11 mouse cellular contexts compared by ENCODE assay signal in genomic region chr7:121899940-121900339, GRCm38 (mm10). TPM values are rescaled to one million over a fixed set of nuclear protein-coding genes. Genes with fewer than 3 reads are reported as not detected.
DNase-seq lines count a peak whose midpoint lies in the region; ATAC-seq lines count a peak whose summit lies in the region.
"Had no signal": no experiment of that assay in that cellular context is flagged by ENCODE, and none has a peak within 500 bp of the region (broad histone marks: within the 10 kb centered on the region; RNA-seq: fewer than 3 reads in every experiment).

No protein-coding gene starts in this region.

- H3K27ac ChIP-seq in kidney, embryonic 14.5 days (ENCODE audit: low read depth, low read length) = no peak overlapping the region
- H3K27ac ChIP-seq in embryonic facial prominence, embryonic 13.5 days = no peak overlapping the region
- H3K27ac ChIP-seq in hindbrain, embryonic 14.5 days = no peak overlapping the region

- no peak overlapping the region for H3K9ac ChIP-seq in kidney, embryonic 14.5 days (ENCODE audit: low read depth, low read length)
- H3K9ac ChIP-seq in embryonic facial prominence, embryonic 13.5 days = no peak overlapping the region
- H3K9ac ChIP-seq in hindbrain, embryonic 14.5 days = no peak overlapping the region
- H3K9ac ChIP-seq: liver, postnatal 0 days had no signal

- H3K4me3 ChIP-seq in kidney, embryonic 14.5 days (ENCODE audit: low read length) = no peak overlapping the region
- no peak overlapping the region for H3K4me3 ChIP-seq in embryonic facial prominence, embryonic 13.5 days
- H3K4me3 ChIP-seq in hindbrain, embryonic 14.5 days (replicated peaks; ENCODE audit: low read length) = no peak overlapping the region

- H3K27me3 ChIP-seq in kidney, embryonic 14.5 days (ENCODE audit: control insufficient read depth, insufficient read depth, low read length) = peaks cover 4% of the 10 kb centered on the region; the same call in 1 of the 2 replicates
- H3K27me3 ChIP-seq in embryonic facial prominence, embryonic 13.5 days = 0 out of 2 replicates have a peak, but pooled peaks cover 5% of the 10 kb centered on the region
- no peaks in the 10 kb centered on the region for H3K27me3 ChIP-seq in hindbrain, embryonic 14.5 days (ENCODE audit: control insufficient read depth, insufficient read depth, low read length)

- no peaks in the 10 kb centered on the region for H3K9me3 ChIP-seq in kidney, embryonic 14.5 days (ENCODE audit: control insufficient read depth, low read length)
- H3K9me3 ChIP-seq in embryonic facial prominence, embryonic 13.5 days = no peaks in the 10 kb centered on the region
- H3K9me3 ChIP-seq in hindbrain, embryonic 14.5 days (ENCODE audit: control insufficient read depth, low read length) = no peaks in the 10 kb centered on the region
- H3K9me3 ChIP-seq: G1E had no signal

- no peak for DNase-seq in kidney, postnatal 25 days
- DNase-seq in hindbrain, embryonic 14.5 days (ENCODE audit: low spot score) = no peak
- peak; percentile 30 for DNase-seq in neural tube, embryonic 10.5 days (ENCODE audit: extremely low spot score, low spot score)
- no peak for DNase-seq in urinary bladder, postnatal 25 days (ENCODE audit: low spot score)
- no peak for DNase-seq in adrenal gland, adult 18-20 months (ENCODE audit: low spot score in 2 of 2)
- DNase-seq in layer of hippocampus, adult 8-10 months (ENCODE audit: low spot score in 2 of 2) = no peak
- DNase-seq: thymus, adult 18-20 months had no signal

- H3K4me2 ChIP-seq in kidney, embryonic 14.5 days (replicated peaks; ENCODE audit: low read depth, low read length) = peak overlapping the region; percentile 13; the same call in 1 of the 2 replicates
- H3K4me2 ChIP-seq in embryonic facial prominence, embryonic 13.5 days = peak overlapping the region; percentile 44
- H3K4me2 ChIP-seq in hindbrain, embryonic 14.5 days (replicated peaks) = peak overlapping the region; percentile 33

- H3K4me1 ChIP-seq in kidney, embryonic 14.5 days (ENCODE audit: control insufficient read depth, insufficient read depth, low read length) = no peaks in the 10 kb centered on the region
- H3K4me1 ChIP-seq in embryonic facial prominence, embryonic 13.5 days = 0 out of 2 replicates have a peak, but pooled peaks cover 4% of the 10 kb centered on the region
- H3K4me1 ChIP-seq in hindbrain, embryonic 14.5 days (replicated peaks; ENCODE audit: control insufficient read depth, insufficient read depth, low read length) = no peaks in the 10 kb centered on the region

- ATAC-seq in kidney, embryonic 14.5 days (ENCODE audit: low FRiP score, low TSS enrichment) = no peak
- ATAC-seq in embryonic facial prominence, embryonic 13.5 days (ENCODE audit: insufficient number of reproducible peaks, insufficient read depth, low FRiP score, low TSS enrichment, low read depth) = no peak
- no peak for ATAC-seq in hindbrain, embryonic 14.5 days (ENCODE audit: low FRiP score)
- ATAC-seq: liver, postnatal 0 days had no signal

- H3K36me3 ChIP-seq in kidney, embryonic 14.5 days (ENCODE audit: control insufficient read depth, insufficient read depth, low read length) = no peaks in the 10 kb centered on the region
- no peaks in the 10 kb centered on the region for H3K36me3 ChIP-seq in embryonic facial prominence, embryonic 13.5 days
- no peaks in the 10 kb centered on the region for H3K36me3 ChIP-seq in hindbrain, embryonic 14.5 days (replicated peaks; ENCODE audit: control insufficient read depth, insufficient read depth)
- H3K36me3 ChIP-seq: G1E had no signal

- 10% methylated on average over 7 of the region's 7 CpGs for WGBS in kidney, embryonic 14.5 days
- WGBS in embryonic facial prominence, embryonic 13.5 days = 12% methylated on average over 7 of the region's 7 CpGs
- WGBS in hindbrain, embryonic 14.5 days = 8% methylated on average over 7 of the region's 7 CpGs

RNA-seq across cellular contexts. Expression of gene Scnn1b, which starts 35.1 kb away (rescaled TPM):
- polyA plus RNA-seq in kidney, embryonic 14.5 days (2014; fragmentation: Nextera tagmentation; extraction: Ambion mirVana) = 20.5 and 24.9 TPM in 2 replicates
- 0.23 and 0.37 TPM in 2 replicates for polyA plus RNA-seq in embryonic facial prominence, embryonic 13.5 days (2015; fragmentation: Nextera tagmentation; extraction: Ambion mirVana)
- 0.08 and 0.26 TPM in 2 replicates for polyA plus RNA-seq in hindbrain, embryonic 14.5 days (2014; fragmentation: Nextera tagmentation; extraction: Ambion mirVana)
- under 1 TPM in 1 of 2 experiments, not detected in 1; 0.26 TPM for total RNA-seq in adrenal gland, adult 18-20 months (2021)
- not detected for total RNA-seq in layer of hippocampus, adult 8-10 months (2022)
- polyA plus RNA-seq: G1E had no signal

Comparison
In these comparisons a context has a peak if more than half of its experiments do, and no peak if none do; other contexts are left out.
1. RNA of gene Scnn1b, which starts 35.1 kb away (polyA plus RNA-seq): 20.5 to 24.9 TPM in kidney, embryonic 14.5 days; 0.23 to 0.37 TPM in embryonic facial prominence, embryonic 13.5 days and 0.08 to 0.26 TPM in hindbrain, embryonic 14.5 days; every median in the first group is over 10 times any median in the second.
2. Peak in every context shown above with its lines, with median percentiles within 50 percentile points of each other: H3K4me2 ChIP-seq.